Mouse (Mus musculus) limb, embryonic 14.5 days (tissue): ENCODE results near the gene Rfwd3. TPM values are rescaled to one million over a fixed set of nuclear protein-coding genes. Genes with fewer than 3 reads are reported as not detected.

Experiments used
- ATAC-seq: fragments of 200-750 bp; cut with Nextera tagmentation; 2 replicates; pipeline ENCODE4 v1.8.0; 2017; ENCODE audit warnings: low read depth, moderate number of reproducible peaks, moderate TSS enrichment; ENCODE audit not compliant: low FRiP score
- DNase-seq: peaks from one replicate; pipeline ENCODE4 v3.0.0-alpha.2; 2015; ENCODE audit warnings: low spot score
- H3K27ac ChIP-seq: fragments of 300-500 bp; sonication (generic); replicated peaks from 2 replicates; pipeline ENCODE4 v1.5.1; 2014; ENCODE audit warnings: low read depth, mild to moderate bottlenecking, low read length, moderate library complexity, mixed read lengths
- H3K27me3 ChIP-seq: fragments of 300-500 bp; sonication (generic); 2 replicates; pipeline ENCODE4 v1.6.1; 2014; ENCODE audit warnings: low read length, mixed read lengths; ENCODE audit not compliant: control insufficient read depth, insufficient read depth
- H3K36me3 ChIP-seq: fragments of 300-500 bp; sonication (generic); 2 replicates; pipeline ENCODE4 v1.6.1; 2014; ENCODE audit warnings: mild to moderate bottlenecking, low read length, moderate library complexity, mixed read lengths; ENCODE audit not compliant: control insufficient read depth, insufficient read depth
- H3K4me1 ChIP-seq: fragments of 300-500 bp; sonication (generic); 2 replicates; pipeline ENCODE4 v1.6.1; 2014; ENCODE audit warnings: antibody characterized with exemption, low read length, mixed read lengths; ENCODE audit not compliant: control insufficient read depth, insufficient read depth
- H3K4me2 ChIP-seq: fragments of 300-500 bp; sonication (generic); replicated peaks from 2 replicates; pipeline ENCODE4 v1.6.1; 2014; ENCODE audit warnings: low read depth, mild to moderate bottlenecking, low read length, moderate library complexity; ENCODE audit not compliant: severe bottlenecking
- H3K4me3 ChIP-seq: fragments of 300-500 bp; sonication (generic); replicated peaks from 2 replicates; pipeline ENCODE4 v1.5.1; 2014; ENCODE audit warnings: low read length
- H3K9ac ChIP-seq: fragments of 300-500 bp; sonication (generic); 2 replicates; pipeline ENCODE4 v1.6.1; 2014; ENCODE audit warnings: mild to moderate bottlenecking, low read depth, low read length, moderate library complexity; ENCODE audit not compliant: severe bottlenecking
- H3K9me3 ChIP-seq: fragments of 300-500 bp; sonication (generic); 2 replicates; pipeline ENCODE4 v1.6.1; 2016; ENCODE audit warnings: low read length; ENCODE audit not compliant: control insufficient read depth
- POLR2A ChIP-seq: fragments of 200-500 bp; IDR thresholded peaks from 2 replicates; pipeline ENCODE4 v1.8.0; 2012; ENCODE audit warnings: inconsistent platforms, mild to moderate bottlenecking, moderate library complexity, borderline replicate concordance; ENCODE audit not compliant: insufficient read depth, insufficient read length; ENCODE audit errors: extremely low read depth
- WGBS: fragments of 180-500 bp; shearing (Covaris S2); extraction: QIAGEN DNeasy Blood & Tissue Kit; methylation state at CpG from one replicate; pipeline ENCODE4 v1.1.7; 2014; 5-methylcytosine and 5-hydroxymethylcytosine counted together
- polyA plus RNA-seq, 2 experiments: library from polyadenylated mRNA; depleted of rRNA in 1 of 2; stranded (reverse) in 1 of 2; unstranded in 1 of 2; fragments of >200 nt; fragmentation: Nextera tagmentation in 1 of 2; extraction: Ambion mirVana in 1 of 2; gene quantifications; 2 replicates each; pipeline versions ENCODE4 v1.2.1 to v1.2.3; 2012 to 2014

The Rfwd3 gene
- polyA plus RNA-seq, 2 experiments: 28.3 to 39.7 TPM

DNA sequence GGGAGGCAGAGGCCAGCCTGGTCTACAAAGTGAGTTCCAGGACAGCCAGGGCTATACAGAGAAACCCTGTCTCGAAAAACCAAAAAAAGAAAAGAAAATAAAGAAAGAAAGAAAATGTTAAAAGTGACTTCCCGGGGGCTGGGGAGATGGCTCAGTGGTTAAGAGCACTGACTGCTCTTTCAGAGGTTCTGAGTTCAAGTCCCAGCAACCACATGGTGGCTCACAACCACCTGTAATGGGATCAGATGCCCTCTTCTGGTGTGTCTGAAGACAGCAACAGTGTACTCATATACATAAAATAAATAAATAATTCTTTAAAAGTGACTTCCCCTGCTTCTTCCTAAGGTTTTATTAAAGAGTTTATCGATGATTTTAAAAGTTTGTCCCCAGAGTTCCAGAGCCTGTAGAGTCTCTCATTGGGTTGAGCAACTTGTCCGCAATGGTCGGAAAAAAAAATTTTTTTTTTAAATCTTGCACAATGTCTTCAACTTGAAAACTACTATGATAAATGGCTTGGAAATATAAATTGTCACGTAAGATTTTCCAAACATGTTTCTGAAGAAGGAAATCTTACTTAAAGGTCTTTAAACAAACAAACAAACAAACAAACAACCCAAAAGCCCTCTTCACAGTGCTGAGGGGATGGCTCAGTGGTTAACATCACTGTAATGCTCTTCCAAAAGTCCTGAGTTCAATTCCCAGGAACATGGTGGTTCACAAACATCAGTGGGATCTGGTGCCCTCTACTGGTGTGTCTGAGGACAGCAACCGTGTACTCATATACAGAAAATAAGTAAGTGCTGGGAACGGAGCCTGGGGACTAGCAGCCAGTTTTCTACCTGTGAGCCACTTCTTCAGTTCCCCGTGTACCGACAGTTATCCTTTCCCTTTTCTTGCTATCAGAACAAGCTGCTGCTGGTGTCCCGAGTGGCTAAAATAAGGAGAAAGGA is 850 bp upstream of the Rfwd3 start:
- 0 out of 2 replicates have a peak overlapping the region, but pooled peaks have one; percentile 21 for H3K9ac ChIP-seq
- ATAC-seq (no peak), DNase-seq (no peak)
- TF ChIP-seq POLR2A: no peak
- H3K4me1 ChIP-seq: 0 out of 2 replicates have a peak, but pooled peaks cover 2% of the 10 kb centered on the region
- H3K36me3 ChIP-seq: peaks cover 11% of the 10 kb centered on the region
- H3K9me3 ChIP-seq: no peaks in the 10 kb centered on the region
- peak overlapping the region; percentile 40; the same call in 1 of the 2 replicates for H3K4me2 ChIP-seq
- H3K27ac ChIP-seq: peak overlapping the region; percentile 55; the same call in 1 of the 2 replicates
- H3K4me3 ChIP-seq: peak overlapping the region; percentile 93
- H3K27me3 ChIP-seq: no peaks in the 10 kb centered on the region
- 66% methylated on average over 11 of the region's 11 CpGs for WGBS

- H3K4me1 ChIP-seq: 0 out of 2 replicates have a peak, but pooled peaks cover 2% of the 10 kb centered on the region
- H3K36me3 ChIP-seq: peaks cover 24% of the 10 kb centered on the region
- ATAC-seq (no peak), DNase-seq (peak; percentile 54)
- H3K4me3 ChIP-seq: peak overlapping the region; percentile 93
- H3K9ac ChIP-seq: peak overlapping the region; percentile 85
- H3K9me3 ChIP-seq: no peaks in the 10 kb centered on the region
- under 1% methylated on average over 28 of the region's 28 CpGs for WGBS
- peak overlapping the region; percentile 84 for H3K27ac ChIP-seq
- H3K27me3 ChIP-seq: no peaks in the 10 kb centered on the region
- peak overlapping the region; percentile 66 for H3K4me2 ChIP-seq
- no peak for TF ChIP-seq POLR2A
Measured at GRCm38 (mm10) chr8:111299363-111299820, 630 bp downstream of the Rfwd3 start.

- H3K36me3 ChIP-seq: peaks cover 37% of the 10 kb centered on the region
- no peak overlapping the region; the same call in 1 of the 2 replicates for H3K4me2 ChIP-seq
- H3K9me3 ChIP-seq: no peaks in the 10 kb centered on the region
- no peaks in the 10 kb centered on the region for H3K27me3 ChIP-seq
- no peak overlapping the region for H3K27ac ChIP-seq
- ATAC-seq (no peak), DNase-seq (no peak)
- H3K9ac ChIP-seq: 0 out of 2 replicates have a peak overlapping the region, but pooled peaks have one; percentile 5
- 0 out of 2 replicates have a peak, but pooled peaks cover 2% of the 10 kb centered on the region for H3K4me1 ChIP-seq
- WGBS: 83% methylated on average over 1 of the region's 1 CpGs
- H3K4me3 ChIP-seq: no peak overlapping the region
- TF ChIP-seq POLR2A: no peak
Measured at GRCm38 (mm10) chr8:111298011-111298410, 2.0 kb downstream of the Rfwd3 start.

DNA sequence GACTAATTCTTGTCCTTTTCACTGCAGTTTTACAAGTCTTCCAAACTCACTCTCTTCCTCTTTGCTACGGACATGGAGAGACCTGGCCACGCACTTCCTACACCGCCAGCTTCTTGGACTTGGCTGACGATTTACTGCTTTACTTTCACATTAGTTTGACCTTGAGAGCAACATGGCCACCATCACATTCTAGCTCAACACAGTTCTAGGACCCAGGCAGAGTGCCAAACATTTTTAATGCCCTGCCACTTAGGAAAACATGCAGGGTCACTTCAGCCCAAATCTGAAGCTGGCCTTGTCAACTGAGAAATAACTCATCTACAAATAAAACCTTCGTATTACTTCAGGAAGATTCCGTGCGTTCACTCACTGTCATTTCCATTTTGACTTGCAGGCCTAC is 8.3 kb downstream of the Rfwd3 start:
- Histone ChIP-seq H3K4me1 (no peaks in the 10 kb centered on the region), H3K36me3 (peaks cover 89% of the 10 kb centered on the region), H3K4me3 (no peak overlapping the region), H3K27ac (no peak overlapping the region), H3K9me3 (no peaks in the 10 kb centered on the region), H3K9ac (no peak overlapping the region), H3K4me2 (no peak overlapping the region), H3K27me3 (no peaks in the 10 kb centered on the region)
- no peak for TF ChIP-seq POLR2A
- WGBS: 97% methylated on average over 7 of the region's 7 CpGs
- no peak for ATAC-seq
- no peak for DNase-seq

GRCm38 (mm10) chr8:111290586-111290985 is 9.4 kb downstream of the Rfwd3 start:
- no peaks in the 10 kb centered on the region for H3K27me3 ChIP-seq
- H3K4me1 ChIP-seq: no peaks in the 10 kb centered on the region
- H3K36me3 ChIP-seq: peaks cover 91% of the 10 kb centered on the region
- no peak overlapping the region for H3K9ac ChIP-seq
- WGBS: 96% methylated on average over 7 of the region's 7 CpGs
- no peak overlapping the region for H3K4me3 ChIP-seq
- no peaks in the 10 kb centered on the region for H3K9me3 ChIP-seq
- no peak overlapping the region for H3K4me2 ChIP-seq
- H3K27ac ChIP-seq: no peak overlapping the region
- TF ChIP-seq POLR2A: no peak
- DNase-seq (no peak), ATAC-seq (no peak)
